Mouse (Mus musculus) spleen, postnatal 4 days (tissue): ENCODE measurements at regions not wholly inside any gene's neighbourhood (a gene's known extent, or its start where the extent isn't known, plus 50 kb on each side); places are given as distances from the start of the nearest gene placed in this dataset.

ENCODE experiments used
- DNase-seq, 2 experiments: peaks; one replicate each; pipeline ENCODE4 v3.0.0; 2022; ENCODE audit warnings: low spot score in 2 of 2

DNA sequence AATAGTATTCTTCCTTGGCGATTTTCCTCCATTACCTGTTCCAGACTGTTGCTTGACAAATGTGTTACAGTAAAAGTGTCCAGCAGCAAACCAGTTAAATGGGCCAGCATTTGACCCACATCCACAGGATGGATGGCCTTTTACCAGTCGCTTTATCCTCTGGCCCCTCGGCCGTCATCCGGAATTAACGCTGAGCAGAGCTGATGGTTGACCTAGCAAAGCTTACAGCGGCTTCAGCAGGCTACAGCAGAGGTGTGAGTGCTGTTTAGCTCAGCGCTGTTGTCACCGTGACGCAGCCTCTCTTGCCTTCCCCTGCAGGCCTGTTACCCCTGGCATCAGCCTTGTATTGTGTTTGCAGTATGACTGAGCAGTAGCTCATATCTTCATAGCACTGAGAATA, 159.8 kb upstream of the Eif4g2 start:
- DNase-seq = no peak

DNA sequence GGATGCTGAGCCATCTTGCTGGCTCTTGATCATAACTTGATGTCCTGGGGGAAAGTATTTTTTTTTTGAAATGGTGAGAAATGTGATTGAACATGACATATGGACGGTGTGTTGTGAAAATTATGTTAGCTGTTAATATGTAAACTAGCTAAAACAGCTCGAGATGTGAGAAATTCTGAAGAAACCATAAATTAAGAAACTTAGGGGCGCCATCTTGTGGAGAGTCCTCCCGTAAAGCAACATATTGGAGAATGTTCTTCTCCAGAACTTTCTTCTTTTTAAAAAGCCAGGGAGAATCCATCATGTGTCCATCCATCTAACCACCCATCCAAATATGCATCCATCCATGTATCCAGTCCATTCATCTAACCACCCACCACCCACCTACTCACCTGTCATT, 158.7 kb upstream of the Eif4g2 start:
- DNase-seq = no peak

DNA sequence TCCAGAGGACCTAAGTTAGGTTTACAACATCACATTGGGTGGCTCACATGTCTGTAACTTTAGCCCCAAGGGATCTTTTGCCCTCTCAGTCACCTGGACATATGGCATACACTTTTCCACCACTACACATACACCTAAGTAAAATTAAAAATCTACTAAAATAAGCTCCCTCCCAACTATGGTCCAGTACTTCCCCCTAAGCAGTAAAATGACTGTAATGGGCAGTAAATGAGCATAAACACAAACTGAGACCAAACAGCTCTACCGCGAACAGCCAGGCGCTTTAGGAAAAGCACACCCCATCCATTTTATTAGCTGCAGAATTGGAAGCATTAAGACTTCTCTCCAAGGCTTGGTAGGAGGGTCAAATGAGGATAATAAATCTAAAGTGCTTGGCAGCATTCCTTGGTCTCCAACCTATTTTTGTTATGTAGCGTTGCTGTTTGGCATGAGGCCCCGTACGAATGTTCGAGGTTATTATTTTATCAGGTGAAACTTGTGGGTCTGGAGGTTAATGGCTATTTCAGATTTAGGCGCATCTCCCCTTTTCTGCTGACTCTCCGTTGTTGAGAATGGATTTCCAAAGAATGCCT, 157.5 kb upstream of the Eif4g2 start:
- no peak for DNase-seq

DNA sequence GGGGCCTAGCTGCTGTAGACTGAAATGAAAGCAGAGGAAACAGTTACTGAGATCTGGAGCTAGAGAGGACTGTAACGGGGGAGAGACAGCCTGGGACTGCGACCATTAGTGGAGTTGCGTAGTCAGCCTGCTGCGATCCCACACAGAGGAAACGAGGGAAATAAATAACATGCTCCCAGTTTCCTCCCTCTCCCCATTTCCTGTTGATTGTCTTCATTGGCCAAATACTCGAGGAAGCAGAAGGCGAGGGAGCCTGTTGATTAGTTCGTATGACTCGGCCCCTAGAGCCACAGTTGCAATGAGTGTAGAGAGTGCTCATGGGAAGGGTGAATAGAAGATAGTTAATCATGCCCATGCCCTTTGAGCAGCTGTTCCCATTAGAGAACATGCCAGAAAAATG, 155.0 kb upstream of the Eif4g2 start:
- no peak for DNase-seq

DNA sequence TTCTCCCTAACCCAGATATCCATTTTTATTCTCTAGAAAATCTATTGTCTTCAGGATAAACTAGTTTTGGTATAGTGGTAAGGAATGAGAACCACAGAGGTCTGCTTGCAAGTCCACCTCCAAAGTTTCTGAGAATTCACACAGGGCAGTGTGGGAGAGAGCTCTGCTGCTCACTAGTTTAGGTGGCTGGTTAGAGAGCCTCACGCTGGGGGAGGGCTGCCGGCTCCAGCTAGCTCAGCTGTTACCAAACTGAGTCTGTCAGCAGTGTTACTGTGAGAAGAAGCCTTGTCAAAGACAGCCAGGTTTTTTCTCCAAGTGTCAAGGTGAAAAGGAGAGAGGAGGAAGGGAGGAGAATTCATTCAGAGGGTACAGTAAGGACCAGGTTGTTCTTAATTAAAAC, 147.8 kb upstream of the Eif4g2 start:
- DNase-seq = no peak

DNA sequence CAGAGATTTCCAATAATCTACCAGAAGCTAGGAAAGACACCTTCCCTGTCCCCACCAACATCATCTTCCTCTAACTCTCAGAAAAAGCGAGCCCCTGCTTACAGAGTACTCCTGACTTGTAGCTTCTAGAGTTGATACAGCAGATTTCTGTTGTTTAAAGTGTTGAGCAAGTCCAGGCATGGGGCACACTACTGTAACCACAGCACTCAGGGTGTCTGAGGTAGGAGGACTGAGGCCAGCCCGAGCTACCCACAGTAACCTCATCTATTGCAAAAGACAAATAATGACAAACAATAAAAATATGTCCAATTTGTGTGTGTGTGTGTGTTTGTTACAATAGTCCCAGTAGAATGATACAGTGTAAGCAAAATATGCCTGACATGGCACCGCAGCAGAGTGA, 144.3 kb upstream of the Eif4g2 start:
- DNase-seq = no peak

DNA sequence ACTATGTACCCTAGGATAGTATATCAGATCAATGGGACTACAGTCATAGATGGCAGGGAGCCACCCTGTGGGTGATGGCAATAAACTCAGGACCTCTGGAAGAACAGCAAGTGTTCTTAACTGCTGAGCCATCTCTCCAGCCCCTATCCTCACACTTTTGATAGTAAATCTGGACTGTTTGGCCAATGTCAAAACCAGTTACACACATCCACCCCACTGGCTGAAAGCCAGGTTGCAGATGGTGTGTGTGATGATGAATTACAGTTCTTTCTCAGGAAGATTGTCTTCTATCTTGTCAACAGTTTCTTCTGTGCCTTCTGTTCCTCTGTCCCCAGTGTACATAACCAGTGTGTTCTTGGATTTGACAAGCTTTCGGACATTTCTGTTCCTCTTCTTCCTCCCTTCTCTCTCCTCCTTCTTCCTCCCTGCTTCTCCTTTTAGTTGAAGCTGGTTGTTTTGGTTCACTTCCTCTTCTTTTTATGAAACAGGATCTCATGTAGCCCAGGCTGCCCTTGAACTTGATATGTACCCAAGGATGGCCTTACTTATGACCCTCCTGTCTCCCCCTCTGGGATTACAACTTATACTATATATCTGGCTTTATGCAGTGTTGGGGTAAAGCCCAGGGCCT, 143.3 kb upstream of the Eif4g2 start:
- no peak for DNase-seq

DNA sequence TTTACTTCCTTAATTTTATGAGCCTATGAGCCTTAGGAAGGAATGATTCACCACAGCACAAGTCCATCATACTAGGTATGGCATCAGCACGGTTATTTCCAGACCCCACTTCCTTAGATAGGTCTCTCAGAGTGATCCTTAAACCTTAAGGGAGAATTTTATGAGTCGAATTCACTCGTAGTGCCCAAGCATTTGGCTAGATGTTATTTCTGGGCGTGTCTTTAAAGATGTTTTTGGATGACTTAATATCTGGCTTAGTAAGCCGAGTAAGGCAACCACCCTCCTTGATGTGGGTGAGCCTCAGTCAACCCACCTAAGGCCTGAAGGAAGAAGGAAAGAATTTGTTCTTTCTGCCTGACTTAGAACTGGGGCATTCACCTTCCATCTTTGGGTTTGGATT, 132.8 kb upstream of the Eif4g2 start:
- no peak for DNase-seq

DNA sequence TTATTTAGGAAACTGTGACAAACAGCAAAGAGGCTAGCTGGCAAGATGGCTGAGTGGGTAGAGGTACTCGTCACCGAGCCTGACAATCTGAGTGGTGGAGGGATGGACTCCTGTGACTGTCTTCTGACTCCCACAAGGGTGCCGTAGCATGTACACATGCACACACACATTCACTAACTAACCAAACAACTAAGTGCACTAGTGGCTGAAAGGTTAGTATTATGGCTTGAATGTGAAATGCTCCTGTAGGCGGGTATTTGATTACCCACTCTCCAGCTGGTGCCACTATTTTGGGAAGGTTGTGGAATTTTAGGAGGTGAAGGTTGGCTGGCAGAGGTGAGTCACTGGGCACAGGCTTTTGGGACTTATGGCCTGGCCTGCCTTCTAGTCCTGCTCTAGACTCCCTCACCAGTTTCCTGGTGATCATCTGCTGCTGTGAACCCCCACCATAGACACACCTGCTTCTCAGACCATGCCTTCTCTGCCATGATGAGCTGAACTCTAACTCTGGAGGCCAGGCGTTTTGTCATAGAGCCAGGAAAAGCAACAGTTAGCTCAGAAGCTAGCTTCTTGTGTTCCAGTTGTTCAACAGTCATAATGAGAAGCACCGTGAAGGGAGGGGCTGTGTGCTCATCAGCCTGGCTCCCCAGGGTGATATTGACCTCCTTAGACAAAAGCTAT, 131.5 kb upstream of the Eif4g2 start:
- DNase-seq = no peak

DNA sequence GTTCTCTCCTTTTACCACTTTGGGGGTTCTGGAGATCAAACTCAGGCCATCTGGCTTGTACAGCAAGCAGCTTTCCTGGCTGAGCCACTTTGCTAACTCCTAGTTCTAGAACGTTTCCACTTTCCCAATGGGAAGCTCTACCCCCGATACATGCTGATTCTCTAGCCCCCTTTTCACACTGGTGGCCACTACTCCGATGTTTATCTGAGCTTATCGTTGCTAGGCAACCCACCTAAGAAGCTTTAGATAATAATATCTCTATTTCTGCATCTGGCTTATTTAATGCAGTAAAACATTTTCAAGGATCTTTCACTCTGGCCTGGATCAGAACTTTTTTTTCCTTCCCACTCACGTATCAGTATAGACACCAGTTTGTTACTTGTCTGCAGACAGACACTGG, 129.4 kb upstream of the Eif4g2 start:
- DNase-seq = no peak

DNA sequence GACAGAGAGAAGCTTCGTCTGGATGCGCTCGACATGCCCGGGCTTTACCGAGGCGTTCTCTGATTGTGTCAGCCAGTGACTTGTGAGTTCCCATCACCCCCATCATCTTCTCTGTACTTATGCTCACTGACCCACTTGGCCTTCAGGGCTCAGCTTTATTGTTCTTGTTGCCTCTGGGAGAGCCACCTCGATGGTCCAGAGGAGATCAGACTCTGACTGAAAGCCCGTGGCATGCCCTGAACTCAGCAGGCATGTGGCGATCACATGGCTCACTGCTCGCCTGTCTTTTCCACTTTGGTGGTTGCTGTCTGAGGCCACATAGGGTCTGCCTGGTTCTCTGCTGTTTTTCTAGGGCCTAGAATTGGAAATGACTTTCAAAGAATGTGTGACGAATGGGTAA, 128.8 kb upstream of the Eif4g2 start:
- no peak for DNase-seq

DNA sequence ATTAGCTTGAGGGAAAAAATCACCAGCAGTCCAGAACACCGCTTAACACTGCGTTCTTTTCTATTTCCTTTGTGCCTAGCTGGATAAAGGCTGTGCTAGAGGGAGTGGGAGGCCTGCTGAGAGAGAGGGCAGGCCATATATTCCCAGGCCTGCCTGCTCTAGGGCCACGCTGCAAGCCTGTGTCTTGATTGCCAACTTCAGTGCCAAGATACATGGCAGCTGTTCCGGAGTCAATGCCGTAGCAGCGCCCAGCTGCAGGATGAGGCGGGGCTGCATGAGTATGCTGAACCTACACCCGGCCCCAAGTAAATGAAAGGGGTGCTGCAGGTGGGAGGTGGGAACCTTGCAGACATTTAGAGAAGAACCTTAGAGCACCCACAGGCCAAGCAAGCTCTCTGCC, 127.5 kb upstream of the Eif4g2 start:
- no peak for DNase-seq

DNA sequence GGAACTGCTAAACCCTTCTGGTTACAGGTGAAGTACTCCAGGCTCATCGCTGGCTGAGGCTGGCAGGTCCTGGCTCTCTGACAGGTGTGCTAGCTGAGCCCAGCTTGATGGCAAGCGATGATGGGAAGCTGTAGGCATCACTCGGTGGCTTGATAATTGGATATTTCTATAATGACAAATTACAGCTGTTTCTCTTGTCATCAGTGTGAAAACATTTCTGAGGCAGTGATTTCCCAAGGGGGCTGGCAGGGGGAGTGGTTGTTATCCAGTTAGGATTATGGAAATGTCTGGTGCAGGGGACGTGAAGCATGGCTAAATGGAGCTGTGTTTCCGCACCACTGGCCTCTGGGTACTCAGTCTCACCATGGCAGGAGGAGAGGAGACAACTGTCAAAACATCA, 123.0 kb upstream of the Eif4g2 start:
- DNase-seq = no peak

DNA sequence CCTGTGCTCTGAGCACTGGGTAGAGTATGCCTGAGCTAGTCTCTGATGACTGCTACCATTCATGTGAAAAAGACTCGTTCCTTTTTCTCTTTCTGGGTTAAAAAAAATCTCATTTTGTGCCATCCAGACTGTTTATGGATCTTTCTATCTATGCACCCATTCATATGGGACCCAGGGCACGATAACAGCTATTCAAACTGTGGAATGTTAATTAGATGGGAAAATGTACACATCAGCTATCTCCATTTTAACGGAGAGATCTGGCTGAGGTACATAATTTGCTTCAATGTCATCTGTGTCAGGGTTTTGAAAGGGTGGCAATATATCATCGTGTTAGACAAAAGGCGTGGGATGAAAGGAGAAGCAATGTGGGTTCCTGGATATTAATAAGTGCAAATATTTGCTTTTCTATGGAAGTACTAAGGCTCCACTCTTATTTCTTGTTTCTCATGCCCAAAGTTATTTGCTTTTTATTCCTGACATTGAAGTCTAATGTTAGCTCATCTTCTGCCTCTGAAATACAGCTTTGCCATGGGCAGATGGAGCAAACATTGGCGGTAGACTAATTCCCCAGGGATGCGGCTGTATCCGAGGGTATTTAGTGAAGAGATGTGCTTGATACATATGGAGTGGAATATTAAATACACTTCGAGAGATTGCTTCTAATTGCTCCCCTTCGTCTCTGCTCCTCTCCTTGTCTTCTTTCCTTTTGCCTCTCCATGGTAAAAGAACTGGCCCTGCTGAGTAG, 116.0 kb upstream of the Eif4g2 start:
- no peak for DNase-seq

DNA sequence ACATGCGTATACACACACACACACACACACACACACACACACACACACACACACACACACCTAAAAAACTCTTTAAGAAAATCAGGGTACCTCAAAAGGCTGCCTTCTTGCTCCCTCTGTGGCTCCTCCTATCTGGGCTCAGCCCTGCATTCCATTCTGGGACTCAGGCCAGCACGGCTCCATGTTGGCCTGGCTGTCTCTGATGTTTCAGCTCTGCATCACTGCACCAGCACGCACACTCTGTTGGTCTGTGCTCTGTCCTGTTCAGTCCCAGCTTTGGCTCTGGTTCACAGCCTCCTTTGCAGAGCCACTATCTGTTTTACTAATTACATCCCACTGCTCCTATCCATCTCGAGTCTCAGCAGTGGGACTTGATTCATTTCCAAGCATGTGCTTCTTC, 108.8 kb upstream of the Eif4g2 start:
- no peak for DNase-seq

DNA sequence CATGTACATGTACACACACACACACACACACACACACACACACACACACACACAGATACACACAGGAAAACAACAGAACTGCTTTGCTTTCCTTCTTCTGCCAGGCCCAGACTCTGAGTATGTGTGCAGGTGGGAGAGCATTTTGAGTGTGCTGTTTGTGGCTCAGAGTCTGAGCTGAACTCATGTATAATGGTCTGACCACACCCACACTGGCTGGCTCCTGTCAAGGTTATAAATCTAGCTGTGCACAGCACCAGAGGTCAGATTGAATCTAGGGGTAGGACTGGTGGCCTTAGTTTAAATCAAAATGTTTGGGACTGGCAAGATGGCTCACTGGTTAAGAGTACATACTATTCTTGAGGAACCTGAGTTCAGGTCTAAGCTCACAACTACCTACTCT, 108.4 kb upstream of the Eif4g2 start:
- DNase-seq = no peak

DNA sequence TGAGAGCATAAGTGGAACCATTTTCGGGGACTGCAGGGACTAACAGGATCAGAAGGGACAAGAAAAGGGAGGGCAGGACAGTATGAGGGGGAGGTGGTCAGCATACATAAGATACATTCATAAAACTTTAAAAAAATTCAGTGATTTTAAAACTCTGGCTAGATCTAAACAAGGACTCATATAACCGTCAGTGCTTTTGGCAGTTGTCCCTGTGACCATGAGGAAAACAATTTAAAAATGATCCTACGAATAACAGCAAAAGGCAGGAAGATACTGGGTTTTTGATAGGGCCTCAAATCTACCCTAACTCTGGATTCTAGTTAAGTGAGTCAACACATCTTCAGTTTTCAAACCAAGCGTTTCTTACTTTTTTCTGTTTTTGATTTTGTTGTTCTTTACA, 106.9 kb upstream of the Eif4g2 start:
- no peak for DNase-seq

DNA sequence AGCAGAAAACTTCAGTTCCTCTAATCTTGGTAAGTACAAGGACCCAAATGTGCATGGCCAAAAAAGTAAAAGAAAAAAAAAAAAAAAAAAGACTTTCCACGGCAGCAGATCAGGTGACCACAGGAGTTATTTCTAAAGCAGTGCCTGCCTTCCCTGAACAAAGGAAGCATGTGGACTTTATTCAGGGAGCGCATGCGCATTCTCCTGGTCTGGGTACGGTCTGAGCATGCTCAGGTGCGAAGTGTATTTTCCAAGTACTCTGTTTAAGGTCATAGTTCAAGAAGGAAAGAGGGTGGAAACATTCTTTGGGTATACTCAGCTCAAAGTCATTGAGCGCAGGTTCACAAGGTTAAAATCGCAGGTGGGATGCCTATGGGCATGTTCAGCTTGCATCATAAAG, 103.1 kb upstream of the Eif4g2 start:
- DNase-seq = no peak

DNA sequence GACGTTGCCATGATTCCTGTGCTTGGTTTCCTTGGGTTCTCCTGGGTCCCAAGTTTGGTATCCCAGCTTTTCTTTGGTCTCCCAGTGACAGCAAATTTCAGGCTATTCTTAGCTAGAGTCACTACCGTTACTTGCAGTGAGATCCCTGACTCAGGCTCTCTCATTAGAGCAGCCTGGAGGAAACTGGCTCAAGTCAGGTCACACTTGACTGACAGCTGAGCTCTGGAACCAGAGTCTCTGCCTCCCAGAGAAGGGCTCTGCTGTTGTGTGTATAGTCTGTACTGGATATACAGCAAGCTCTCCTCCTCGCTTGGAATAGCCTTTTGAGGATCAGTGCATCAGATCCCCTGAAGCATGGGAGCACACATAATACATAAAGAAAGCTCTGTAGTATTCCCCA, 100.7 kb upstream of the Eif4g2 start:
- no peak for DNase-seq

DNA sequence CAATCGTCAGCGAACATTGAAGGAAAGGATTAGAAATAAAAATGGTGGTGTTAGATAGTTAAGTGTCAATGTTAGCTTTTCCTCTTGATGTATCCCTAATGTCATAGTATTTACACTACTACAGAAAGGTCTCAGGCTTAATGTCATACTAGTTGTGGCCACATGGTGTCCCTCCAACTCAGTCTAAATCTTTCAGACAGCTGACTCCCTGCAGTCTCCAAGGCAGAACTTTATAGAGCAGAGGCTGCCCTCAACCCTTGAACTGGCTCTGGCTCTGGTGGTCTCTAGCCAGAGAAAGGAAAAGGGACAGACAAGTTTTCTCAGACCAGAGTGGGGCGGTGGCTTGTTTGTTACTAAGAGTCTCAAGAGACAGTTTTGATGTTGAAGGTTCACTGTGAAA, 99.5 kb upstream of the Eif4g2 start:
- DNase-seq = peak; percentile 28 to 69

DNA sequence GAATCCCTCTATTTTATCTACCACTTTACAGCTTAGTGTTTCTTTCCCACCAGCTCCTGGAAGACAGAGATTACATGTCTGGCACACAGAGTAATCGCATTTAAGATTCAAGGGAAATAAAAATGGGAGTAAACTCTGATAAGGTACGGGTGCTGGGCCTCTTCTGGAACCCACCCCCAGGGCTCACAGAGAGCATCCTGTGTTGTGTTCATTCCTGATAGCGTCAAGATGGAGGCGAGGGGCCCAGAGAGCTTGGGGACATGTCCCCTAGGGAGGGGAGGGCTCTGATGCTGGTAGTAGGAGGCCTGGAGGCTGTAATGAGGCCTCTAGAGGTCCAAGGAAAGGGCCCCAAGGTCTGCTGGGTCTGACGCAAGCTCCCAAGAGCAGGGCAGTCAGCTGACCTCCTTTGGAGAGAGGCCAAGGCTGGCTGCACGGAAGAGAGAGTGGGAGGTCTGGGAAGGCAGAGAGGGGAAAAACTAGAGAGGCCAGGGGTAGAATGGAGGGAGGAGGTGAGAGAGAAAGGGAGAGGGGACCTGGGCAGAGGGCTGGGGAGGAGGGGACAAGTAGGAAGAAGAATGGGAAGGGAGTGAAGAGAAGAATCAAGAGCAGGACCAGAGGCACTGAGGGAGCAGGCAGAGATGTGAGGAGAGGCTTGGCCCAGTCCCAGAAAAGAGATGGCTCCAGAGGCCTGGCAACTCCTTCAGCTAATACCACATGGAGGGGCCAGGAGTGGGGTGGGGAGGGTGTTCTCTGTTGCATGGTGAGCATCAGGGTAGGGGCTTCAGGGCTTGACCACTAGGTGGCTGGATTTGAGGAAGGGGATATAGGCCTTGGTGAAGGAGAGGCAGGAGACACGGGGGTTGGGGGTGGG, 96.8 kb upstream of the Eif4g2 start:
- peak; percentile 59 to 73 for DNase-seq
